Mouse (Mus musculus) T-helper 17 cell (primary cell): ENCODE results near the gene Soga1.

Experiments used
- in situ Hi-C, 2 experiments: fragments of 300-600 bp; cut with MboI, MseI; formaldehyde crosslinking; loops; 1 replicate in 1 of 2; 2 replicates in 1 of 2; pipeline ENCODE4 v1.15.1; 2025; ENCODE audit warnings: high pct_unique_total_duplicates in 2 of 2

The Soga1 gene

DNA sequence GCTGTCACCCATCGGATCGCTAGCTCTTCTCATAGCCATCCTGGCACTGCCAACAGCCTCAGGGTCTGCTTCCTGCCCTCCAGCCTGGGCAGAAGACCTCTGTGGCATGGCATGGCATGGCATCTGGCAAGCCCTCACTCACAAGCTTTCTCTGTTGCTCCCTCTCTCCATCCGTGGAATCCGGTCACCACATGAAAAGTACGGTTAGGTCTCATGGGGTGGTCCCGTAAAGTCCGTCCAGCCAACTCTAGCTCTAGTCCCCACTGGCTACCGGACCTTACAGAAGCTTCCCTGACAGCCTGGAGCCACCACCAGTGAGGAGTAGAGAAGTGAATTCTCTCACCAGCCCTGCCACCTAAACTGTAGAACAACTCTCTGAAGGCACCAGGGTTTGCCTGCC, 2.3 kb upstream of the Soga1 start:
- in situ Hi-C loops: no loop called here

DNA sequence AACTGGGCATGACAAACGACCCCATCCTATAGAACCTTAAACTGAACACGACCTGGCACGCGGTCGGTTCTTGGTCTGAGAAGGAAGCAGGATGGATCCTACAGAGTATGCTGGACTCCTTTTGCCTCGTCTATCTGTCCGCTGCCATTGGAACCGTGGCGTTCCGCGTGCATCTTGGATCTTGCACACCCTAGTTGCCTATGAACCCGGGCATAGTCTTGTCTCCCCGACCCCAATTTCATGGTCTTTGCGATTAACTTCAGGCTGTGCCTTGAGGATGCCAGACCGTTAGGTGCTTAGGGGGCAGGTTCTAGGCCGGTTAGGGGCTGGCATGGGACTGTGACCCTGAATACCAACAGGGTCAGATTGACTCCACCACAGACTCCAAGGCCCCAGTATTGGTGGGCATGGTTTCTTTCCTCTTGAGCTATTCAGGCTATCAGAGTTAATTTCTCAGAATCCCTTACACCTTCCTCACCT, 687 bp upstream of the Soga1 start:
- in situ Hi-C loops: loop anchor here in 1 of 2 experiments (10.0 kb wide), 1 partner anchor 1035 kb away; no protein-coding TSS in a partner anchor

- in situ Hi-C loops: loop anchor here in 1 of 2 experiments (10.0 kb wide), 1 partner anchor 1033 kb away; no protein-coding TSS in a partner anchor
These were observed 828 bp downstream of the Soga1 start for GRCm38 (mm10) chr2:157078059-157078792.

- in situ Hi-C loops: loop anchor here in 1 of 2 experiments (10.0 kb wide), 1 partner anchor 1033 kb away; no protein-coding TSS in a partner anchor
These were observed 1.4 kb downstream of the Soga1 start for GRCm38 (mm10) chr2:157077641-157078058.

DNA sequence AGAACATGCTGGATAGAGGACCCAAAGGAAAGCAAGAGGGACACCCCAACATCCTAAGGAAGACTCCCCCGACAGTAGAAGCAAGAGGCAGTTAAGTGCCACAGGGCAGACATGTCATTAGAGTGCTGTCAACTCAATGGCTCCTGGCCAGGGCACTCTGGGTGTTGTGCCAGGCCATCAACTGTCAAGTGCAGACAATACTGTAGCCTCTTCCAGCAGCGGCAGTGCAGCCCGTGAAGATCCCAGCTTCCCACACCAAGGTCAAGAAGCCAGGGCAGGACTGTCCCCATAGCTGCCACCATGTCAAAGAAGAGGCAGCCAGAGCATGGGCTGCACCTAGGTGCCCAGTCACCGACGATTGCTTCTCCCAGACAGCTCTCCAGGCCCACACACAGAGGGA, 1.9 kb downstream of the Soga1 start:
- in situ Hi-C loops: loop anchor here in 1 of 2 experiments (10.0 kb wide), 1 partner anchor 1032 kb away; no protein-coding TSS in a partner anchor

- in situ Hi-C loops: loop anchor here in 1 of 2 experiments (10.0 kb wide), 1 partner anchor 1032 kb away; no protein-coding TSS in a partner anchor
These were observed 2.5 kb downstream of the Soga1 start for GRCm38 (mm10) chr2:157076585-157076984.

DNA sequence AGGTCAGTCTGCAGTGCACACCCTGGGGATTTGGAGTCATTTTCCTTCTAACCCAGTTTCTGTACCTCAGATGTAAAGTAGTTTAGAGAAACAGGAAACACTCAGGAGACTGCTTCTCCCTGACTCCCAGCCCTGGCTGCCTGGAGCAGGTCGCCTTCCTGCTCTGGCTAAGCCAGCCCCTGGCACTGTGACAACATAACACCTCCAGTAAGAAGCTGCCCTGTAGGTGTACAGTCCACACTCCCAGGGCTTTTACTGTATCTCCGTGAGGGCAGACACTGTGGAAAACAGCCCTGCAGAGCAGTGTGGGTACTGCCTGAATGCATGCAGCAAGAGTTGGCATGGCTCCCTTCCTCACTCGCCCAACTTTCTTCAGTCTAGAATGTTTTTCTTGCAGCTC, 3.4 kb downstream of the Soga1 start:
- in situ Hi-C loops: loop anchor here in 1 of 2 experiments (10.0 kb wide), 1 partner anchor 1031 kb away; no protein-coding TSS in a partner anchor

DNA sequence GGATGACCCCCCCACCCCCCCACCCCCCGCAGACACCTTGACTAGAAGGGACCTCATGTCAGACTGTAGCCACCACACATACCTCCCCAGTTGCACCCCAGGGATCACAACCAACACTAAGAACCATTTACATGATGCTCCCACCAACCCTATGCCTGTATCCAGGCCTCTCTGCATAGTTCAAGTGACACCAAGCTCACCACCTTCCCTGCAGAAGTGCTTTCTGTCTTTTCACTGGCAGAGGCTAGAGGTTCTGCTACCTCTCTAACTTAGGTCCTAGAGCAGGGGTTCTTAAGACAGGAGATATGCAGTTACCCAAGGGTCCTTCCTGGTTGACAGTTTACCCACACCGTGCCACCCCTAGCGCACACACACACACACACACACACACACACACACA, 3.8 kb downstream of the Soga1 start:
- in situ Hi-C loops: loop anchor here in 1 of 2 experiments (10.0 kb wide), 1 partner anchor 1030 kb away; no protein-coding TSS in a partner anchor

- in situ Hi-C loops: loop anchor here in 1 of 2 experiments (10.0 kb wide), 1 partner anchor 1030 kb away; no protein-coding TSS in a partner anchor
These were observed 4.3 kb downstream of the Soga1 start for GRCm38 (mm10) chr2:157074772-157075171.

- in situ Hi-C loops: loop anchor here in 1 of 2 experiments (10.0 kb wide), 1 partner anchor 1029 kb away; no protein-coding TSS in a partner anchor
These were observed 4.8 kb downstream of the Soga1 start for GRCm38 (mm10) chr2:157074186-157074724.

GRCm38 (mm10) chr2:157073378-157074052, 5.5 kb downstream of the Soga1 start:
- in situ Hi-C loops: loop anchor here in 1 of 2 experiments (10.0 kb wide), 1 partner anchor 1029 kb away; no protein-coding TSS in a partner anchor

DNA sequence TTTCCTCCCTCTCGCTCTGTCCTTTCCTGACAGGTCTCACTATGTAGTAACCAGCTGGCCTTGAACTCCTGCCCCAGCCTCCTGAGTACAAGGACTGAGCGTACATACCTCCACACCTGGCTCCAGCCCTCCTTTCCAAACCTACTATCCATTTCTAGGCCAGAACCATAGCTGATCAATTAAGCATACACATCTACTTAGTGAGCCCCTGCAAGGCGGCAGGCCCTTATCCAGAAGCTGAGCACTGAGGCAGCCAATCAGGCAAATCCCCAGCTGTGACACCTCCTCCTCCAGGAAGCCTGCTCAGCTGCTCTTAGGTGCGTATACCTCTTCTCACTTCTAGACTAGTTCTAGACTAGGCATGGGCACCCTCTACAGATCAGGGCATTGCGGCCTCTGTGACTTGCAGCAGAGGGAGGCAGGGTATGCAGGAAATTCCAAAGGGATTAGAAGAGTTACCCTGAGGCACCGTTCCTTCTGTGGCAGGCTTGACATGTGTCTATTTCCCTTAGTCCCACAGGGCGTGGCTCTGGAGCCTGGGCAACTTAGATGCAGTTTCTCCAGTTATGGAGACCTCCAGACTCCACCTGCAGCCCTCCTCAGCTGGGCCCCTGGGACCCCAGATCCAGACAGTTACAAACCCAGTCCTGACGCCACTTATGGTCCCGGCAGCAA, 6.6 kb downstream of the Soga1 start:
- in situ Hi-C loops: loop anchor here in 1 of 2 experiments (10.0 kb wide), 1 partner anchor 1028 kb away; no protein-coding TSS in a partner anchor

DNA sequence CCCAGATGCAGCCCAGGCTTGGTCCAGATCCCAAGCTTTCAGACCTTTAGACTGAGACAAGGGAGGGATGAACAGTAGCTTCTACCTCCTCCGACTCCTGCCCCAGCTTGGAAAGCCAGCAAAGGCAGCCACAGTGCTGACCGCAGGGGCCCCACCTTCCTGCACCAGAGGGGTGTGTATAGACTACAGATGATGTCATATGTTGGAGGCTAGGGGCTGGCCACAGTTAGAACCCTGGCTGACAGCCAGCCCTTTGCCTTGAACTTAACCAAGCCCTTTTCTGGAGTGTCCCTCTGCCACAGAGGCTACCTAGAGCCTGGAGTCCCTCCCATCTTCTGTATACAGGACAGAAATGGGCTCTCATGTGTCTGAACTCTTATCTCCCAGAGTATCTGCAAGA, 7.5 kb downstream of the Soga1 start:
- in situ Hi-C loops: loop anchor here in 1 of 2 experiments (10.0 kb wide), 1 partner anchor 1027 kb away; no protein-coding TSS in a partner anchor

- in situ Hi-C loops: loop anchor here in 1 of 2 experiments (10.0 kb wide), 1 partner anchor 1026 kb away; no protein-coding TSS in a partner anchor
These were observed 8.7 kb downstream of the Soga1 start for GRCm38 (mm10) chr2:157070365-157070764.

- in situ Hi-C loops: loop anchor here in 1 of 2 experiments (10.0 kb wide), 1 partner anchor 1025 kb away; no protein-coding TSS in a partner anchor
These were observed 9.2 kb downstream of the Soga1 start for GRCm38 (mm10) chr2:157069755-157070315.

DNA sequence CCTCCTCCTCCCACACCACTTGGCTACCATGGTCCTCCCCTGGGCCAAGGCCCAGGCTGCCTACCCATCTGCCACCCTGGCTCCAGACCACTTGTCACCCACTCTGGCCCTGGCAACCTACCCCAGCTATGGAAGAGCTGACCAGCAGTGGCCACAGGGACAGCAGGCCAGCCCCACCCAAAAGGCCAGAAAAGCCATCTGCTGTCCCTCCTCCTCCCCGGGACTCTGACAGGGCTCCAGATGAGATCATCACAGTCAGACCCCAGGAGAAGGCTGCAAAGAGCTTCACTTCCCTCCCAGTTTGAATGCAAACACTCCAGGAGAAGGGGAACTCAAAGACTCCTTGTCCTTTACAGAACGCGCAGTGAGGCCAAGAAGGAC, 9.7 kb downstream of the Soga1 start:
- in situ Hi-C loops: no loop called here

- in situ Hi-C loops: no loop called here
These were observed 10.2 kb downstream of the Soga1 start for GRCm38 (mm10) chr2:157068701-157069354.

- in situ Hi-C loops: no loop called here
These were observed 12.2 kb downstream of the Soga1 start for GRCm38 (mm10) chr2:157066731-157067430.

- in situ Hi-C loops: no loop called here
These were observed 13.2 kb downstream of the Soga1 start for GRCm38 (mm10) chr2:157065879-157066226.
